Mouse (Mus musculus): ENCODE data around the gene Metap1d. TPM values are rescaled to one million over a fixed set of nuclear protein-coding genes. Genes with fewer than 3 reads are reported as not detected.

Metap1d gene
- polyA plus RNA-seq, 1 experiment: 41.5 TPM

DNA sequence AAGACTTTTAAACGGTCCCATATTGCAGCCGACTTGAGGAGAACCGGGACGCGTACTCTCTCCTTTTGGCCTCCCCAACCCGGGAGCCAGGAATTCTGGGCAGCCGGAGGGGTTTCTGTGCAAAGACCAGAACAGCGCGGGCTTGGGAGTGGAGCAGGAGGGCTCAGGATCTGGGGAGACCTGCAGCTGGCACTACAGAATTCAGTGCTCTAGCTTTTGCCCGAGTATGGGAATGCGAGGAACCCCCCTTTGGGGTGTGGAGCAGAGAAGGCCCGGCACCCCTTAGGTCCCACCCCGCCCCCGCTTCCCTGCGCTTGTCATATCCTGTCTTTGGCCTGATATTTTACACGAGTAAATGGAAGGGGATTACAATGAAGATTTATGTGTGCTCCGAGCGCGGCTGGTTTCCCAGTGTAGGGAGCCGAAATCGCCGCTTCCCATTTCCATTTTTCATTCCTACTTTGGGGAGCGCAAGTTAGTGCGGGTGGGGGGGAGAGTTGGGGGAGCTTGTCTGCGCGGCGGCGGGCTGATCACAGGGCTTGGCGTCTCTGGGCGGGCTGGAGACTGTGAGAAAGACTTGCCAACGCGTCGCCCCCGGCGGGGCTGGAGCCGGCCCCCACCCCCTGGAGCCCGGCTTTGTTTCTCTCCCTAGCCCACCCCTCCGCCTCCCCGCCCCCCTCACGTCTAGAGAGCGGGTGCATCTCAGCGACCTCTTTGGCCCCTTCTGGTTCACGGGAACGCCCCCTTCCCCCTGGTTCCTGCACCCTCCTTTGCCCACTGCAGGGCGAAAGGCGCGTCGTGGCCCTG, 87.7 kb downstream of the Metap1d start:
- Histone ChIP-seq H3K4me1 (ENCODE audit: control insufficient read depth, insufficient read depth, low read length) (0 out of 2 replicates have a peak, but pooled peaks cover 2% of the 10 kb centered on the region), H3K27ac (ENCODE audit: insufficient read depth, low read length) (no peak overlapping the region), H3K4me3 (ENCODE audit: insufficient read depth, low read length) (no peak overlapping the region)
- TF ChIP-seq CTCF (IDR thresholded peaks at IDR 0.05; ENCODE audit: extremely low read depth, insufficient read depth, low read length) (no peak), POLR2A (IDR thresholded peaks at IDR 0.05; ENCODE audit: extremely low read depth, insufficient read depth, low read length) (no peak)

- Histone ChIP-seq H3K4me1 (ENCODE audit: control insufficient read depth, insufficient read depth, low read length) (0 out of 2 replicates have a peak, but pooled peaks cover 2% of the 10 kb centered on the region), H3K27ac (ENCODE audit: insufficient read depth, low read length) (no peak overlapping the region), H3K4me3 (ENCODE audit: insufficient read depth, low read length) (no peak overlapping the region)
- TF ChIP-seq CTCF (IDR thresholded peaks at IDR 0.05; ENCODE audit: extremely low read depth, insufficient read depth, low read length) (no peak), POLR2A (IDR thresholded peaks at IDR 0.05; ENCODE audit: extremely low read depth, insufficient read depth, low read length) (no peak)
Observed at GRCm38 (mm10) chr2:71541418-71542226, 88.5 kb downstream of the Metap1d start.

- Histone ChIP-seq H3K27ac (ENCODE audit: insufficient read depth, low read length) (no peak overlapping the region), H3K4me3 (ENCODE audit: insufficient read depth, low read length) (peak overlapping the region; percentile 30; the same call in 1 of the 2 replicates), H3K4me1 (ENCODE audit: control insufficient read depth, insufficient read depth, low read length) (0 out of 2 replicates have a peak, but pooled peaks cover 2% of the 10 kb centered on the region)
Observed at GRCm38 (mm10) chr2:71542227-71542815, 89.2 kb downstream of the Metap1d start.

GRCm38 (mm10) chr2:71542816-71543301, 89.8 kb downstream of the Metap1d start:
- Histone ChIP-seq H3K4me1 (ENCODE audit: control insufficient read depth, insufficient read depth, low read length) (0 out of 2 replicates have a peak, but pooled peaks cover 2% of the 10 kb centered on the region), H3K27ac (ENCODE audit: insufficient read depth, low read length) (no peak overlapping the region), H3K4me3 (ENCODE audit: insufficient read depth, low read length) (peak overlapping the region; percentile 30; the same call in 1 of the 2 replicates)
- TF ChIP-seq CTCF (IDR thresholded peaks at IDR 0.05; ENCODE audit: extremely low read depth, insufficient read depth, low read length) (no peak), POLR2A (IDR thresholded peaks at IDR 0.05; ENCODE audit: extremely low read depth, insufficient read depth, low read length) (no peak)

More at GRCm38 (mm10) chr2:71542227-71542815, 89.2 kb downstream of the Metap1d start:
- no peak for TF ChIP-seq CTCF (IDR thresholded peaks at IDR 0.05; ENCODE audit: extremely low read depth, insufficient read depth, low read length)
- TF ChIP-seq POLR2A (IDR thresholded peaks at IDR 0.05; ENCODE audit: extremely low read depth, insufficient read depth, low read length): no peak

GRCm38 (mm10) chr2:71543531-71543930, 90.5 kb downstream of the Metap1d start:
- Histone ChIP-seq H3K4me3 (ENCODE audit: insufficient read depth, low read length) (peak overlapping the region; percentile 17; the same call in 1 of the 2 replicates), H3K4me1 (ENCODE audit: control insufficient read depth, insufficient read depth, low read length) (0 out of 2 replicates have a peak, but pooled peaks cover 2% of the 10 kb centered on the region)
- no peak for TF ChIP-seq CTCF (IDR thresholded peaks at IDR 0.05; ENCODE audit: extremely low read depth, insufficient read depth, low read length)
- no peak for TF ChIP-seq POLR2A (IDR thresholded peaks at IDR 0.05; ENCODE audit: extremely low read depth, insufficient read depth, low read length)

DNA sequence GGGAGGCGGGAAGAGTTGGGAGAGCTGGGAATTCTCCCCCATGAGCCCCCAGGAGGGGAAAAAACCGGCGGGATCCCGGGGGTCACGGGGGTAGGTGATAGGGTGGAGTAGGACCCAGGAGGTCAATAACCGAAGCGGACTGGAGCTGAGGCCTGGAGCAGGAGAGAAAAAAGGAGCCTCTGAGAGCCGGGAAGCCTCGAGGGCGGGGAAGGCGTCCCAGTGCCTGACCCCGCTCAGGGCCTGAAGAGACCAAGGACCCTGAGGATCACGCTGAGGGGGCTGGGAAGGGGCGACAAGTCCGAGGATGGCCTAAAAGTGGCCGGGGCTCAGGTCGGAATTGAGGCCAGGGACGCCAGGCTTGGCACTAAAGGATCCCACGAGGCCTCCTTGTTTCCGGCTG, 90.9 kb downstream of the Metap1d start:
- no peak overlapping the region for H3K27ac ChIP-seq (ENCODE audit: insufficient read depth, low read length)
- H3K4me3 ChIP-seq (ENCODE audit: insufficient read depth, low read length): peak overlapping the region; percentile 17; the same call in 1 of the 2 replicates
- H3K4me1 ChIP-seq (ENCODE audit: control insufficient read depth, insufficient read depth, low read length): 0 out of 2 replicates have a peak, but pooled peaks cover 2% of the 10 kb centered on the region
- TF ChIP-seq POLR2A (IDR thresholded peaks at IDR 0.05; ENCODE audit: extremely low read depth, insufficient read depth, low read length) (no peak), CTCF (IDR thresholded peaks at IDR 0.05; ENCODE audit: extremely low read depth, insufficient read depth, low read length) (no peak)

More at GRCm38 (mm10) chr2:71543531-71543930, 90.5 kb downstream of the Metap1d start:
- no peak overlapping the region for H3K27ac ChIP-seq (ENCODE audit: insufficient read depth, low read length)

DNA sequence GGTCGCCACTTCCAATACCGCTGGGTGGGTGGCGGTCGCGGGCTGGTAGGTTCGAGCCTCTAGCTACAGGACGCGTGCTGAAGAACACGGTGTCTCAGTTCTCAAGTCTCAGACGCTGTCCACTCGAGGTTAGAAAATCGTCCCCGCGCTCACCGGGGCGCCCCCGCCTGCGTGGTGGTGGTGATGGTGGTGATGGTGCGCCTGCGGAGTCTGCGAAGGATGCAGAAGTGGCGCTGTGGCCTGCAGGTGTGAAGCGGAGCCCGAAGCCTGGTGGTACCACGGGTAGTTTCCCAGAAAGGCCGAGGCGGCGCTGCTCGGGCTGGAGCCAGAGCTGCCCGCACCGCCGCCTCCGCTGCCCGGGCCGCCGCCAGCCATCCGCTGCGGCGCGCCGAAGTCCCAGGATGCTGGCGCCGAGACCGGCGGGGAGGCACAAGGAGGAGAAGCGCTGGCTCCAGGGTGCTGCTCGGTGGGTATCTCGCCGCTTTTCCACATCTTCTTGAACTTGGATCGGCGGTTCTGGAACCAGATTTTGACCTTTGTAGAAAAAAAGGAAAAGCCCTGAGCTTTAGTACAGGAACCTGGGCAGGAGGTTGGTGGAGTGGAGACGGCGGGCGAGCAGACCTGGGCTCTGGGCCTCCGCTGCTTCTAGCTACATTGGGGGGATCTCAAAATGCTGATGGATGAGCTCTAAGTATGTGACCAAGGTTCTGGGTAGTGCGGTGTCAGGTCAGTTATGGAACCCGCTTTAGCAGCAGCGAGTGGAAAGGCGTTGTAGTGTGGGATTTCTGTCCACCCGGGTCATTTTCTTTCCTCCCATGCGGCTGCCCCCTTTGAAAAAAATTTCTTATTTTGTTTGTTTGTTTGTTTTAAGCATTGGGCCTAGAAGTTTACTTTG, 91.6 kb downstream of the Metap1d start:
- 0 out of 2 replicates have a peak, but pooled peaks cover 2% of the 10 kb centered on the region for H3K4me1 ChIP-seq (ENCODE audit: control insufficient read depth, insufficient read depth, low read length)
- TF ChIP-seq POLR2A (IDR thresholded peaks at IDR 0.05; ENCODE audit: extremely low read depth, insufficient read depth, low read length) (no peak), CTCF (IDR thresholded peaks at IDR 0.05; ENCODE audit: extremely low read depth, insufficient read depth, low read length) (no peak)
- H3K4me3 ChIP-seq (ENCODE audit: insufficient read depth, low read length): peak overlapping the region; percentile 51; the same call in 1 of the 2 replicates
- H3K27ac ChIP-seq (ENCODE audit: insufficient read depth, low read length): no peak overlapping the region

GRCm38 (mm10) chr2:71545401-71545881, 92.4 kb downstream of the Metap1d start:
- TF ChIP-seq CTCF (IDR thresholded peaks at IDR 0.05; ENCODE audit: extremely low read depth, insufficient read depth, low read length) (no peak), POLR2A (IDR thresholded peaks at IDR 0.05; ENCODE audit: extremely low read depth, insufficient read depth, low read length) (no peak)
- H3K27ac ChIP-seq (ENCODE audit: insufficient read depth, low read length): no peak overlapping the region
- peak overlapping the region; percentile 51 for H3K4me3 ChIP-seq (ENCODE audit: insufficient read depth, low read length)
- 0 out of 2 replicates have a peak, but pooled peaks cover 2% of the 10 kb centered on the region for H3K4me1 ChIP-seq (ENCODE audit: control insufficient read depth, insufficient read depth, low read length)

Data from cortical plate, adult 2 months (tissue).